Mouse (Mus musculus) T-cell, adult 2 months (primary cell): ENCODE measurements around the gene Bcor.

Experiments used
- DNase-seq: peaks from one replicate; pipeline ENCODE4 v3.0.0; 2022; ENCODE audit warnings: low spot score

Gene Bcor

GRCm38 (mm10) chrX:12062121-12062931 is 97.8 kb downstream of the Bcor start:
- DNase-seq = no peak

- DNase-seq = no peak
Measured at GRCm38 (mm10) chrX:12060848-12061247, 99.3 kb downstream of the Bcor start.

- DNase-seq = no peak
Measured at GRCm38 (mm10) chrX:12057210-12057609, 102.9 kb downstream of the Bcor start.

GRCm38 (mm10) chrX:12053315-12053914 is 106.7 kb downstream of the Bcor start:
- no peak for DNase-seq

- no peak for DNase-seq
Measured at GRCm38 (mm10) chrX:12052651-12053050, 107.5 kb downstream of the Bcor start.

- DNase-seq = no peak
Measured at GRCm38 (mm10) chrX:12048721-12049120, 111.4 kb downstream of the Bcor start.

GRCm38 (mm10) chrX:12048166-12048565 is 112.0 kb downstream of the Bcor start:
- DNase-seq = no peak

- no peak for DNase-seq
Measured at GRCm38 (mm10) chrX:12047223-12047911, 112.8 kb downstream of the Bcor start.

GRCm38 (mm10) chrX:12046676-12047075 is 113.5 kb downstream of the Bcor start:
- DNase-seq = no peak

- DNase-seq = no peak
Measured at GRCm38 (mm10) chrX:12043352-12043751, 116.8 kb downstream of the Bcor start.

GRCm38 (mm10) chrX:12041453-12041852 is 118.7 kb downstream of the Bcor start:
- DNase-seq = peak; percentile 29

- DNase-seq = peak; percentile 62
Measured at GRCm38 (mm10) chrX:12014726-12015464, 145.3 kb downstream of the Bcor start.

- DNase-seq = no peak
Measured at GRCm38 (mm10) chrX:12010660-12011059, 149.5 kb downstream of the Bcor start.

- DNase-seq = no peak
Measured at GRCm38 (mm10) chrX:12009046-12009445, 151.1 kb downstream of the Bcor start.

GRCm38 (mm10) chrX:12007832-12008540 is 152.2 kb downstream of the Bcor start:
- DNase-seq = no peak

- no peak for DNase-seq
Measured at GRCm38 (mm10) chrX:12006882-12007753, 153.0 kb downstream of the Bcor start.

- peak; percentile 34 for DNase-seq
Measured at GRCm38 (mm10) chrX:12006031-12006881, 153.9 kb downstream of the Bcor start.

- peak; percentile 35 for DNase-seq
Measured at GRCm38 (mm10) chrX:12005181-12006030, 154.7 kb downstream of the Bcor start.

- no peak for DNase-seq
Measured at GRCm38 (mm10) chrX:12004416-12004815, 155.7 kb downstream of the Bcor start.
